Mouse (Mus musculus) intestine, embryonic 14.5 days (tissue): Measurements from ENCODE around the gene Fam71e1. TPM values are rescaled to one million over a fixed set of nuclear protein-coding genes. Genes with fewer than 3 reads are reported as not detected.

Experiments
- ATAC-seq: fragments of 200-750 bp; cut with Nextera tagmentation; replicated peaks from 2 replicates; pipeline ENCODE4 v1.8.0; 2017; ENCODE audit warnings: low read depth, moderate number of reproducible peaks, moderate TSS enrichment, moderate library complexity; ENCODE audit not compliant: low FRiP score, low TSS enrichment
- DNase-seq: peaks from one replicate; pipeline ENCODE4 v3.0.0-alpha.2; 2018; ENCODE audit warnings: low spot score
- H3K27ac ChIP-seq: fragments of 300-500 bp; sonication (generic); 2 replicates; pipeline ENCODE4 v1.5.1; 2014; ENCODE audit warnings: low read depth, mild to moderate bottlenecking, control low read depth
- H3K27me3 ChIP-seq: fragments of 300-500 bp; sonication (generic); replicated peaks from 2 replicates; pipeline ENCODE4 v1.6.1; 2014; ENCODE audit warnings: low read length, control low read depth; ENCODE audit not compliant: control insufficient read depth, insufficient read depth
- H3K36me3 ChIP-seq: fragments of 300-500 bp; sonication (generic); 2 replicates; pipeline ENCODE4 v1.6.1; 2014; ENCODE audit warnings: low read length, control low read depth; ENCODE audit not compliant: control insufficient read depth, insufficient read depth
- H3K4me1 ChIP-seq: fragments of 300-500 bp; sonication (generic); replicated peaks from 2 replicates; pipeline ENCODE4 v1.6.1; 2014; ENCODE audit warnings: low read length, control low read depth, mixed read lengths; ENCODE audit not compliant: control insufficient read depth, insufficient read depth
- H3K4me2 ChIP-seq: fragments of 300-500 bp; sonication (generic); 2 replicates; pipeline ENCODE4 v1.6.1; 2014; ENCODE audit warnings: low read length
- H3K4me3 ChIP-seq: fragments of 300-500 bp; sonication (generic); 2 replicates; pipeline ENCODE4 v1.5.1; 2014; ENCODE audit warnings: low read depth, low read length, control low read depth, mixed read lengths
- H3K9ac ChIP-seq: fragments of 300-500 bp; sonication (generic); 2 replicates; pipeline ENCODE4 v1.6.1; 2014; ENCODE audit warnings: mild to moderate bottlenecking, low read length
- H3K9me3 ChIP-seq: fragments of 300-500 bp; sonication (generic); 2 replicates; pipeline ENCODE4 v1.6.1; 2016; ENCODE audit warnings: low read length, control low read depth; ENCODE audit not compliant: control insufficient read depth
- WGBS: fragments of 180-500 bp; shearing (Covaris S2); extraction: QIAGEN DNeasy Blood & Tissue Kit; methylation state at CpG from one replicate; pipeline ENCODE4 v1.1.7; 2014; 5-methylcytosine and 5-hydroxymethylcytosine counted together
- polyA plus RNA-seq: library from polyadenylated mRNA; unstranded; fragments of >200 nt; fragmentation: Nextera tagmentation; extraction: Ambion mirVana; gene quantifications from 2 replicates; pipeline ENCODE4 v1.2.1, GENCODE M21; 2014

Fam71e1 gene
- polyA plus RNA-seq, 1 experiment from 2014 or later: 11.5 TPM

- H3K27me3 ChIP-seq: peaks cover 49% of the 10 kb centered on the region
- ATAC-seq: no peak
- H3K36me3 ChIP-seq: no peaks in the 10 kb centered on the region
- 0 out of 2 replicates have a peak, but pooled peaks cover 3% of the 10 kb centered on the region for H3K4me1 ChIP-seq
- WGBS: 87% methylated on average over 14 of the region's 14 CpGs
- H3K9ac ChIP-seq: no peak overlapping the region
- no peaks in the 10 kb centered on the region for H3K9me3 ChIP-seq
- DNase-seq: no peak
- H3K4me3 ChIP-seq: no peak overlapping the region
- no peak overlapping the region for H3K4me2 ChIP-seq
- H3K27ac ChIP-seq: no peak overlapping the region
These were observed 30.2 kb downstream of the Fam71e1 start for GRCm38 (mm10) chr7:44526414-44527154.

GRCm38 (mm10) chr7:44527483-44528398, 31.4 kb downstream of the Fam71e1 start:
- 7% methylated on average over 40 of the region's 40 CpGs for WGBS
- H3K36me3 ChIP-seq: 0 out of 2 replicates have a peak, but pooled peaks cover 1% of the 10 kb centered on the region
- DNase-seq: peak; percentile 85
- 0 out of 2 replicates have a peak overlapping the region, but pooled peaks have one; percentile 20 for H3K9ac ChIP-seq
- 0 out of 2 replicates have a peak, but pooled peaks cover 3% of the 10 kb centered on the region for H3K4me1 ChIP-seq
- H3K27ac ChIP-seq: no peak overlapping the region
- peak; percentile 30; the same call in 1 of the 2 replicates for ATAC-seq
- peak overlapping the region; percentile 64 for H3K4me2 ChIP-seq
- peak overlapping the region; percentile 34 for H3K4me3 ChIP-seq
- no peaks in the 10 kb centered on the region for H3K9me3 ChIP-seq
- H3K27me3 ChIP-seq: peaks cover 37% of the 10 kb centered on the region

DNA sequence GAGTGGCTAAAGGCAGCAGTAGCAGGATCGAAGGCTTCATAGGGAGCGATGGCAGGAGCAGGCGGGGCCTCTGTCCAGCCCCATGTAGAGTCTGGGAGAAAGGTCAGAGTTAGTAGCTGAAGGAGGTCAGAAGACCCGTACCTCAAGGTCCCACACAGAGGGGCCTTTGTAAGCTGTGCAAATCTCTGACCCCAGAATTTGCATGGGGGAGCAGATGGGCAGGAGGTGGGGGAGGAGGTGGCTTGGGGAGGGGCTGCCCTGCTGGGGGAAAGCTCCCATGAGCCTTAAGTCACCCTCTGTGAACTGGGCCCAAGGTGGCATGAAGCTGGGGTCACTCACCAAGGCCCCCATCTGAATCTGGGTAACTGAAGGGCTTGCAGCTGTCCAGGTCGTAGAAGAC, 33.1 kb downstream of the Fam71e1 start:
- H3K27ac ChIP-seq: no peak overlapping the region
- H3K36me3 ChIP-seq: peaks cover 18% of the 10 kb centered on the region
- H3K4me1 ChIP-seq: 0 out of 2 replicates have a peak, but pooled peaks cover 3% of the 10 kb centered on the region
- DNase-seq: no peak
- H3K27me3 ChIP-seq: peaks cover 19% of the 10 kb centered on the region
- 65% methylated on average over 5 of the region's 5 CpGs for WGBS
- H3K9ac ChIP-seq: no peak overlapping the region
- H3K4me3 ChIP-seq: no peak overlapping the region
- no peak overlapping the region for H3K4me2 ChIP-seq
- ATAC-seq: no peak
- H3K9me3 ChIP-seq: no peaks in the 10 kb centered on the region

DNA sequence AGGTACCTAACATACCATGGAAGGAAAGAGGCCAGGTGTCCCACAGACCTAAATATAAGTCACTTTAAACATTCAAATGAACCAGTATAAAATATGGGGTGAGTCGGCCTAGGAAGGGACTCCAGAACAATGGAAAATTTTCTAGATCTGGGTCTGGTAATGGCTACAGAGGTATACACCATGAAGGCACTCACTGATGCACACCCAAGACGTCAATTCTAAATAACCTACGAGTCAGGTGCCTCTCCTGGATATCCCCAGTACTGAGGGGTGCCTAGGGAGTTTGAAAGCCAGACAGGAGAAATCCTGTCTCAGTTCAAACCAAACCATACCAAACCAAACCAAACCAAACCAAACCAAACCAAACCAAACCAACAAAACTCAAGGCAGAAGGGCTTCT, 34.1 kb downstream of the Fam71e1 start:
- DNase-seq (no peak), ATAC-seq (no peak)
- Histone ChIP-seq H3K9ac (no peak overlapping the region), H3K4me3 (no peak overlapping the region), H3K27me3 (peaks cover 9% of the 10 kb centered on the region), H3K4me1 (0 out of 2 replicates have a peak, but pooled peaks cover 3% of the 10 kb centered on the region), H3K4me2 (no peak overlapping the region), H3K36me3 (peaks cover 28% of the 10 kb centered on the region), H3K9me3 (no peaks in the 10 kb centered on the region), H3K27ac (no peak overlapping the region)
- whole genome bisulfite sequencing: 77% methylated on average over 3 of the region's 3 CpGs

GRCm38 (mm10) chr7:44531207-44531606, 34.8 kb downstream of the Fam71e1 start:
- no peak for ATAC-seq
- Histone ChIP-seq H3K36me3 (peaks cover 35% of the 10 kb centered on the region), H3K4me1 (0 out of 2 replicates have a peak, but pooled peaks cover 3% of the 10 kb centered on the region), H3K27me3 (peaks cover 4% of the 10 kb centered on the region; the same call in 1 of the 2 replicates), H3K9me3 (no peaks in the 10 kb centered on the region), H3K27ac (no peak overlapping the region), H3K4me3 (no peak overlapping the region), H3K4me2 (no peak overlapping the region), H3K9ac (no peak overlapping the region)
- DNase-seq: no peak
- WGBS: 49% methylated on average over 5 of the region's 5 CpGs

- peaks cover 3% of the 10 kb centered on the region; the same call in 1 of the 2 replicates for H3K27me3 ChIP-seq
- H3K4me1 ChIP-seq: 0 out of 2 replicates have a peak, but pooled peaks cover 3% of the 10 kb centered on the region
- ATAC-seq (no peak), DNase-seq (no peak)
- no peak within 1 kb of the TSS for H3K27ac ChIP-seq
- no peak within 1 kb of the TSS for H3K4me3 ChIP-seq
- 81% methylated on average over 4 of the region's 4 CpGs for WGBS
- H3K36me3 ChIP-seq: peaks cover 44% of the 10 kb centered on the region
- H3K4me2 ChIP-seq: no peak within 1 kb of the TSS
- H3K9ac ChIP-seq: no peak within 1 kb of the TSS
- H3K9me3 ChIP-seq: no peaks in the 10 kb centered on the region
These were observed 35.8 kb downstream of the Fam71e1 start, which contains the start of gene Spib for GRCm38 (mm10) chr7:44531946-44532732. Gene Spib (minus strand): TSS chr7:44532071.

DNA sequence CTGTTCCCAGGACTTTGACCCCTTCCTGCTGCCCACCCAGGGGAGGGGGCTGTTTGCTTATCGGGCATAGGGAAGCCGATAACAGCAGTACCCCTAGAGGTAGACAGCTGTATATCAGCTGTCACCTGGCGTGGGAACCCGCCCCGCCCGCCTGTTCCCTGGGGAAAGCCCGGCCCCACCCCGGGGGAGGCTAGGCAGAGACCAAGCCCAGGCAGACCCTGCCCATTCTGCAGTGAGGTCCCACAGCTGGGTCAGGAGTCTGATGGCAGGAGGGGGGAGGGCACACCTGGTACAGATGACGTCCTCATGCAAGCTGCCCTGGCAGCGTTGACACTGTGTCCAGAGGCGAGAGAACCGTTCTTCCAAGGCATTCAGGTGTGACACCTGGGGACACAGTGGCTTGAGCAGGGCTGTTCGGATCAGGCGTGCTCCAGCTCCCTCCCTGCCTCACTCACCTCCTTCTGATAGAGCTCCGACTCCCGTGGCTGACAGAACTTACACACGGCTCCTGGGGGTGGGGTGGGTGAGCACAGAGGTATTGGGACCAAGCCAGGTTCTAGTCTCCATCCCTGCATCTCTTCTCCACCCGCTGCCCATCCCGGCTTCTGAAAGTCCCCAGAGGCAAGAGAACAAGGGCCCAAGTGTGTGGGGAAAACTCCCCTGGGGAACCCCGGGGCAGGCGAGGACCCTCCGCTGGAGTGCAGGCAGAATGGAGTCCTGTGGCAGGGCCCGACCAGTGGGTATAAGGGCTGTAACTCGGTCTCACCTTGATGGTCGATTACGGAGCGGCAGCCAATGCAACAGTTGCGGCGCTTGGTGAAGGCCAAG, 36.8 kb downstream of the Fam71e1 start:
- Histone ChIP-seq H3K4me1 (0 out of 2 replicates have a peak, but pooled peaks cover 1% of the 10 kb centered on the region), H3K36me3 (peaks cover 54% of the 10 kb centered on the region), H3K27ac (no peak overlapping the region), H3K27me3 (no peaks in the 10 kb centered on the region; the same call in 1 of the 2 replicates), H3K9me3 (no peaks in the 10 kb centered on the region), H3K4me2 (no peak overlapping the region), H3K4me3 (no peak overlapping the region), H3K9ac (no peak overlapping the region)
- DNase-seq: no peak
- 79% methylated on average over 29 of the region's 29 CpGs for WGBS
- no peak for ATAC-seq
